Comparison of ENCODE assay signal across 8 mouse cellular contexts in genomic region chr2:32423481-32424331, GRCm38 (mm10). TPM values are rescaled to one million over a fixed set of nuclear protein-coding genes. Genes with fewer than 3 reads are reported as not detected.
DNase-seq lines count a peak whose midpoint lies in the region; ATAC-seq and TF ChIP-seq lines count a peak whose summit lies in the region.

No protein-coding gene starts in this region.

- H3K4me1 ChIP-seq in heart, embryonic 16.5 days (ENCODE audit: control insufficient read depth, insufficient read depth, low read length) = peaks cover 36% of the 10 kb centered on the region
- peaks cover 44% of the 10 kb centered on the region for H3K4me1 ChIP-seq in kidney, postnatal 0 days (replicated peaks; ENCODE audit: insufficient read depth, low read length)

- H3K36me3 ChIP-seq in heart, embryonic 16.5 days (ENCODE audit: control insufficient read depth, insufficient read depth) = peaks cover 8% of the 10 kb centered on the region; the same call in 1 of the 2 replicates
- H3K36me3 ChIP-seq in kidney, postnatal 0 days (ENCODE audit: insufficient read depth, low read length) = peaks cover 17% of the 10 kb centered on the region

- no peak for DNase-seq in layer of hippocampus, adult 2 months (ENCODE audit: low spot score in 2 of 2)
- DNase-seq in layer of hippocampus, adult 8-10 months (ENCODE audit: low spot score in 2 of 2) = no peak
- peak; percentile 50 for DNase-seq in adrenal gland, postnatal 25 days
- peak; percentile 98 for DNase-seq in kidney, postnatal 0 days (ENCODE audit: low spot score)
- DNase-seq in lung, postnatal 36 days = peak; percentile 93
- peak; percentile 79 for DNase-seq in retina, embryonic 14.5 days (ENCODE audit: low spot score)

- TF ChIP-seq CTCF in layer of hippocampus, adult 2 months (conservative IDR thresholded peaks at IDR 0.05) = peak; percentile 24; the same call in 1 of the 2 replicates
- peak; percentile 33; the same call in 1 of the 2 replicates for TF ChIP-seq CTCF in kidney, postnatal 0 days (IDR thresholded peaks at IDR 0.05; ENCODE audit: low read depth)

- H3K4me3 ChIP-seq in layer of hippocampus, adult 2 months = peak overlapping the region; percentile 53
- peak overlapping the region; percentile 61 for H3K4me3 ChIP-seq in heart, embryonic 16.5 days (ENCODE audit: low read length)
- H3K4me3 ChIP-seq in kidney, postnatal 0 days (replicated peaks; ENCODE audit: low read depth, low read length) = peak overlapping the region; percentile 23

- peak overlapping the region; percentile 86 for H3K4me2 ChIP-seq in heart, embryonic 16.5 days (ENCODE audit: low read depth, low read length)
- peak overlapping the region; percentile 53 for H3K4me2 ChIP-seq in kidney, postnatal 0 days (ENCODE audit: low read length)

- H3K27me3 ChIP-seq in heart, embryonic 16.5 days (ENCODE audit: control insufficient read depth, insufficient read depth, low read length) = no peaks in the 10 kb centered on the region
- no peaks in the 10 kb centered on the region for H3K27me3 ChIP-seq in kidney, postnatal 0 days (ENCODE audit: insufficient read depth, low read length)

- peak overlapping the region; percentile 67 for H3K9ac ChIP-seq in heart, embryonic 16.5 days (ENCODE audit: low read length)
- peak overlapping the region; percentile 31; the same call in 1 of the 2 replicates for H3K9ac ChIP-seq in kidney, postnatal 0 days (ENCODE audit: low read depth, low read length)

- H3K9me3 ChIP-seq in heart, embryonic 16.5 days (replicated peaks; ENCODE audit: control insufficient read depth, low read length) = no peaks in the 10 kb centered on the region
- no peaks in the 10 kb centered on the region for H3K9me3 ChIP-seq in kidney, postnatal 0 days (replicated peaks; ENCODE audit: low read length)

- peak; percentile 71 for ATAC-seq in erythroblast, adult 5-6 weeks (replicated peaks; ENCODE audit: low FRiP score, poor library complexity, severe bottlenecking)
- ATAC-seq in heart, embryonic 16.5 days (replicated peaks; ENCODE audit: extremely low read depth, insufficient read depth, low FRiP score) = peak; percentile 92
- ATAC-seq in kidney, postnatal 0 days (replicated peaks; ENCODE audit: low FRiP score, low read depth) = peak; percentile 89

- WGBS in heart, embryonic 16.5 days = 6% methylated on average over 14 of the region's 14 CpGs
- 0% methylated on average over 14 of the region's 14 CpGs for WGBS in kidney, postnatal 0 days

- H3K27ac ChIP-seq in layer of hippocampus, adult 2 months = peak overlapping the region; percentile 79
- peak overlapping the region; percentile 89 for H3K27ac ChIP-seq in heart, embryonic 16.5 days (ENCODE audit: low read length)
- peak overlapping the region; percentile 79 for H3K27ac ChIP-seq in kidney, postnatal 0 days

RNA-seq across cellular contexts. Expression of gene Naif1, which starts 26.6 kb away (rescaled TPM):
- total RNA-seq in layer of hippocampus, adult 2 months (2021) = 1 to 10 TPM; 4.3 to 4.5 TPM
- total RNA-seq in layer of hippocampus, adult 8-10 months (2022) = 1 to 10 TPM; 3.2 to 4.7 (median 4.2) TPM
- 5.5 and 5.6 TPM in 2 replicates for total RNA-seq in adrenal gland, postnatal 25 days (2021)
- total RNA-seq in erythroblast, adult 5-6 weeks (2015; ENCODE audit: low replicate concordance) = 0.77 and 0.84 TPM in 2 replicates
- 0.98 and 2.1 TPM in 2 replicates for total RNA-seq in erythroblast, adult 5-6 weeks (2017; ENCODE audit: low replicate concordance)
- 5.1 and 5.6 TPM in 2 replicates for polyA plus RNA-seq in heart, embryonic 16.5 days (2015; fragmentation: Nextera tagmentation; extraction: Ambion mirVana)
- 4.7 TPM in 2 replicates for polyA plus RNA-seq in kidney, postnatal 0 days (2015; fragmentation: Nextera tagmentation; extraction: Ambion mirVana)

RNA-seq across cellular contexts. Expression of gene Slc25a25, which starts 27.5 kb away (rescaled TPM):
- 10 to 100 TPM; 54.5 to 57.6 TPM for total RNA-seq in layer of hippocampus, adult 2 months (2021)
- total RNA-seq in layer of hippocampus, adult 8-10 months (2022) = 10 to 100 TPM; 55.0 to 60.7 (median 55.9) TPM
- total RNA-seq in adrenal gland, postnatal 25 days (2021) = 16.4 and 28.0 TPM in 2 replicates
- total RNA-seq in erythroblast, adult 5-6 weeks (2015; ENCODE audit: low replicate concordance) = 2.1 and 6.3 TPM in 2 replicates
- total RNA-seq in erythroblast, adult 5-6 weeks (2017; ENCODE audit: low replicate concordance) = 4.2 and 16.2 TPM in 2 replicates
- polyA plus RNA-seq in heart, embryonic 16.5 days (2015; fragmentation: Nextera tagmentation; extraction: Ambion mirVana) = 12.2 and 12.8 TPM in 2 replicates
- 15.0 and 16.9 TPM in 2 replicates for polyA plus RNA-seq in kidney, postnatal 0 days (2015; fragmentation: Nextera tagmentation; extraction: Ambion mirVana)

RNA-seq across cellular contexts. Expression of gene Ptges2, which starts 28.0 kb away (rescaled TPM):
- total RNA-seq in layer of hippocampus, adult 2 months (2021) = 10 to 100 TPM; 33.8 to 35.5 TPM
- total RNA-seq in layer of hippocampus, adult 8-10 months (2022) = 10 to 100 TPM; 36.5 to 40.0 (median 38.2) TPM
- total RNA-seq in adrenal gland, postnatal 25 days (2021) = 49.8 and 51.8 TPM in 2 replicates
- 1.5 and 1.7 TPM in 2 replicates for total RNA-seq in erythroblast, adult 5-6 weeks (2015; ENCODE audit: low replicate concordance)
- 2.8 and 6.6 TPM in 2 replicates for total RNA-seq in erythroblast, adult 5-6 weeks (2017; ENCODE audit: low replicate concordance)
- 44.2 and 50.7 TPM in 2 replicates for polyA plus RNA-seq in heart, embryonic 16.5 days (2015; fragmentation: Nextera tagmentation; extraction: Ambion mirVana)
- 44.1 and 44.8 TPM in 2 replicates for polyA plus RNA-seq in kidney, postnatal 0 days (2015; fragmentation: Nextera tagmentation; extraction: Ambion mirVana)

RNA-seq across cellular contexts. Expression of gene Lcn2, which starts 35.7 kb away (rescaled TPM):
- total RNA-seq in layer of hippocampus, adult 2 months (2021) = under 1 TPM in 1 of 2 experiments, not detected in 1; 0.69 TPM
- 1 to 10 TPM in 2 of 4 experiments, under 1 TPM in 1, not detected in 1; 0.35 to 2.8 (median 2.0) TPM for total RNA-seq in layer of hippocampus, adult 8-10 months (2022)
- 1.0 and 1.5 TPM in 2 replicates for total RNA-seq in adrenal gland, postnatal 25 days (2021)
- total RNA-seq in erythroblast, adult 5-6 weeks (2015; ENCODE audit: low replicate concordance) = 2,071 and 2,279 TPM in 2 replicates
- total RNA-seq in erythroblast, adult 5-6 weeks (2017; ENCODE audit: low replicate concordance) = 352 and 444 TPM in 2 replicates
- 1.9 and 2.5 TPM in 2 replicates for polyA plus RNA-seq in heart, embryonic 16.5 days (2015; fragmentation: Nextera tagmentation; extraction: Ambion mirVana)
- 43.5 and 50.3 TPM in 2 replicates for polyA plus RNA-seq in kidney, postnatal 0 days (2015; fragmentation: Nextera tagmentation; extraction: Ambion mirVana)

RNA-seq across cellular contexts. Expression of gene 1110008P14Rik, which starts 42.0 kb away (rescaled TPM):
- 100 to 1,000 TPM; 160 to 170 TPM for total RNA-seq in layer of hippocampus, adult 2 months (2021)
- 100 to 1,000 TPM; 144 to 174 (median 164) TPM for total RNA-seq in layer of hippocampus, adult 8-10 months (2022)
- 173 and 191 TPM in 2 replicates for total RNA-seq in adrenal gland, postnatal 25 days (2021)
- total RNA-seq in erythroblast, adult 5-6 weeks (2015; ENCODE audit: low replicate concordance) = 8.6 and 12.3 TPM in 2 replicates
- total RNA-seq in erythroblast, adult 5-6 weeks (2017; ENCODE audit: low replicate concordance) = 5.1 and 7.7 TPM in 2 replicates
- polyA plus RNA-seq in heart, embryonic 16.5 days (2015; fragmentation: Nextera tagmentation; extraction: Ambion mirVana) = 46.3 and 46.5 TPM in 2 replicates
- 87.0 and 96.8 TPM in 2 replicates for polyA plus RNA-seq in kidney, postnatal 0 days (2015; fragmentation: Nextera tagmentation; extraction: Ambion mirVana)

Comparison
In these comparisons a context has a peak if more than half of its experiments do, and no peak if none do; other contexts are left out.
1. DNase-seq: peak in adrenal gland, postnatal 25 days (single experiment), kidney, postnatal 0 days (single experiment), lung, postnatal 36 days (single experiment) and retina, embryonic 14.5 days (single experiment); none in layer of hippocampus, adult 2 months (0 of 2) and layer of hippocampus, adult 8-10 months (0 of 2).
2. Peak in every context shown above with its lines, with median percentiles within 50 percentile points of each other: H3K27ac ChIP-seq, H3K4me3 ChIP-seq and ATAC-seq.